Mouse (Mus musculus) v-Abl transformed pro-B cells (cell line): ENCODE data around the gene Zkscan6.

Experiments used
- in situ Hi-C, 2 experiments: fragments of 400-800 bp; cut with MboI; formaldehyde crosslinking; loops; one replicate each; pipeline ENCODE4 v1.15.1; 2025; ENCODE audit not compliant: unreplicated experiment in 2 of 2

Gene Zkscan6

GRCm38 (mm10) chr11:65806321-65806904 lies 562 bp upstream of the Zkscan6 start:
- in situ Hi-C loops, result loop anchor here in 1 of 2 experiments (25.0 kb wide), 1 partner anchor 1231 kb away; the partner anchor contains the start of gene Tmem220

- in situ Hi-C loops, result loop anchor here in 1 of 2 experiments (25.0 kb wide), 1 partner anchor 1230 kb away; the partner anchor contains the start of gene Tmem220
These were observed 626 bp downstream of the Zkscan6 start for GRCm38 (mm10) chr11:65807601-65808000.

GRCm38 (mm10) chr11:65812088-65812487 lies 5.1 kb downstream of the Zkscan6 start:
- in situ Hi-C loops, result loop anchor here in 1 of 2 experiments (25.0 kb wide), 1 partner anchor 1225 kb away; the partner anchor contains the start of gene Tmem220

- in situ Hi-C loops, result loop anchor here in 1 of 2 experiments (25.0 kb wide), 1 partner anchor 1223 kb away; the partner anchor contains the start of gene Tmem220
These were observed 7.4 kb downstream of the Zkscan6 start for GRCm38 (mm10) chr11:65814381-65814780.

- in situ Hi-C loops, result loop anchor here in 1 of 2 experiments (25.0 kb wide), 1 partner anchor 1221 kb away; the partner anchor contains the start of gene Tmem220
These were observed 9.3 kb downstream of the Zkscan6 start for GRCm38 (mm10) chr11:65816237-65816636.

- in situ Hi-C loops, result loop anchor here in 1 of 2 experiments (25.0 kb wide), 1 partner anchor 1219 kb away; the partner anchor contains the start of gene Tmem220
These were observed 11.2 kb downstream of the Zkscan6 start for GRCm38 (mm10) chr11:65818193-65818592.

- in situ Hi-C loops, result loop anchor here in 1 of 2 experiments (25.0 kb wide), 1 partner anchor 1217 kb away; the partner anchor contains the start of gene Tmem220
These were observed 13.3 kb downstream of the Zkscan6 start for GRCm38 (mm10) chr11:65820280-65820679.

GRCm38 (mm10) chr11:65820877-65821276 lies 13.9 kb downstream of the Zkscan6 start:
- in situ Hi-C loops, result loop anchor here in 1 of 2 experiments (25.0 kb wide), 1 partner anchor 1216 kb away; the partner anchor contains the start of gene Tmem220

GRCm38 (mm10) chr11:65824556-65824955 lies 17.6 kb downstream of the Zkscan6 start:
- in situ Hi-C loops, result loop anchor here in 1 of 2 experiments (25.0 kb wide), 1 partner anchor 1213 kb away; the partner anchor contains the start of gene Tmem220

- in situ Hi-C loops, result no loop called here
These were observed 32.0 kb downstream of the Zkscan6 start for GRCm38 (mm10) chr11:65838999-65839398.

- in situ Hi-C loops, result no loop called here
These were observed 39.5 kb downstream of the Zkscan6 start for GRCm38 (mm10) chr11:65846446-65846845.

- in situ Hi-C loops, result loop anchor here in 1 of 2 experiments (25.0 kb wide), 1 partner anchor 640 kb away; no protein-coding TSS in a partner anchor
These were observed 45.1 kb downstream of the Zkscan6 start for GRCm38 (mm10) chr11:65852066-65852465.

GRCm38 (mm10) chr11:65861476-65861875 lies 54.5 kb downstream of the Zkscan6 start:
- in situ Hi-C loops, result loop anchor here in 1 of 2 experiments (25.0 kb wide), 1 partner anchor 649 kb away; no protein-coding TSS in a partner anchor

GRCm38 (mm10) chr11:65877146-65877775 lies 70.3 kb downstream of the Zkscan6 start:
- in situ Hi-C loops, result no loop called here
